Mouse (Mus musculus) midbrain, postnatal 0 days (tissue): ENCODE measurements around the gene Lamc1. TPM values are rescaled to one million over a fixed set of nuclear protein-coding genes. Genes with fewer than 3 reads are reported as not detected.

Experiments
- ATAC-seq: fragments of 200-750 bp; cut with Nextera tagmentation; 2 replicates; pipeline ENCODE4 v1.8.0; 2017; ENCODE audit warnings: moderate number of reproducible peaks, mild to moderate bottlenecking, moderate TSS enrichment, moderate library complexity; ENCODE audit not compliant: low FRiP score
- DNase-seq: peaks from one replicate; pipeline ENCODE4 v3.0.0-alpha.2; 2015; ENCODE audit warnings: low spot score
- H3K27ac ChIP-seq: fragments of 300-500 bp; sonication (generic); 2 replicates; pipeline ENCODE4 v1.5.1; 2014; ENCODE audit warnings: low read depth, mild to moderate bottlenecking, low read length, mixed read lengths
- H3K27me3 ChIP-seq: fragments of 300-500 bp; sonication (generic); 2 replicates; pipeline ENCODE4 v1.6.1; 2014; ENCODE audit warnings: low read length, control low read depth, mixed read lengths; ENCODE audit not compliant: insufficient read depth
- H3K36me3 ChIP-seq: fragments of 300-500 bp; sonication (generic); 2 replicates; pipeline ENCODE4 v1.6.1; 2014; ENCODE audit warnings: low read length, control low read depth, mixed read lengths; ENCODE audit not compliant: insufficient read depth
- H3K4me1 ChIP-seq: fragments of 300-500 bp; sonication (generic); 2 replicates; pipeline ENCODE4 v1.6.1; 2014; ENCODE audit warnings: mild to moderate bottlenecking, control low read depth, antibody characterized with exemption, low read length, mixed read lengths; ENCODE audit not compliant: insufficient read depth
- H3K4me2 ChIP-seq: fragments of 300-500 bp; sonication (generic); 2 replicates; pipeline ENCODE4 v1.6.1; 2014; ENCODE audit warnings: low read depth, mild to moderate bottlenecking, low read length, mixed read lengths; ENCODE audit not compliant: poor library complexity, severe bottlenecking
- H3K4me3 ChIP-seq: fragments of 300-500 bp; sonication (generic); 2 replicates; pipeline ENCODE4 v1.5.1; 2014; ENCODE audit warnings: low read depth, mild to moderate bottlenecking, low read length, moderate library complexity
- H3K9ac ChIP-seq: fragments of 300-500 bp; sonication (generic); replicated peaks from 2 replicates; pipeline ENCODE4 v1.6.1; 2014; ENCODE audit warnings: mild to moderate bottlenecking, low read length, moderate library complexity, mixed read lengths; ENCODE audit not compliant: poor library complexity, severe bottlenecking
- H3K9me3 ChIP-seq: fragments of 300-500 bp; sonication (generic); 2 replicates; pipeline ENCODE4 v1.6.1; 2016; ENCODE audit warnings: low read length, control low read depth
- CTCF ChIP-seq: IDR thresholded peaks from 2 replicates; pipeline ENCODE4 v1.5.1; 2016; ENCODE audit warnings: antibody characterized with exemption, mild to moderate bottlenecking
- WGBS: fragments of 180-500 bp; shearing (Covaris S2); extraction: QIAGEN DNeasy Blood & Tissue Kit; methylation state at CpG from one replicate; pipeline ENCODE4 v1.1.7; 2014; 5-methylcytosine and 5-hydroxymethylcytosine counted together
- polyA plus RNA-seq: library from polyadenylated mRNA; unstranded; fragments of >200 nt; fragmentation: Nextera tagmentation; extraction: Ambion mirVana; gene quantifications from 2 replicates; pipeline ENCODE4 v1.2.1, GENCODE M21; 2015
- total RNA-seq: library from RNA; depleted of rRNA; stranded (reverse); fragments of >200 nt; gene quantifications from 2 replicates; pipeline ENCODE4 v1.2.3, GENCODE M21; 2014

Gene Lamc1
- total and polyA plus RNA-seq, 2 experiments from 2014 or later = 11.5 to 40.6 TPM

GRCm38 (mm10) chr1:153327063-153327462 is 5.5 kb downstream of the Lamc1 start:
- no peak overlapping the region for H3K27ac ChIP-seq
- no peaks in the 10 kb centered on the region for H3K9me3 ChIP-seq
- DNase-seq (no peak), ATAC-seq (no peak)
- H3K36me3 ChIP-seq = no peaks in the 10 kb centered on the region; the same call in 1 of the 2 replicates
- H3K27me3 ChIP-seq = no peaks in the 10 kb centered on the region
- TF ChIP-seq CTCF = no peak
- no peak overlapping the region for H3K9ac ChIP-seq
- WGBS = 91% methylated on average over 4 of the region's 4 CpGs
- no peak overlapping the region for H3K4me3 ChIP-seq
- H3K4me2 ChIP-seq = no peak overlapping the region
- H3K4me1 ChIP-seq = peaks cover 5% of the 10 kb centered on the region; the same call in 1 of the 2 replicates

- DNase-seq (no peak), ATAC-seq (no peak)
- peaks cover 5% of the 10 kb centered on the region; the same call in 1 of the 2 replicates for H3K4me1 ChIP-seq
- no peak for TF ChIP-seq CTCF
- H3K36me3 ChIP-seq = no peaks in the 10 kb centered on the region; the same call in 1 of the 2 replicates
- no peak overlapping the region for H3K9ac ChIP-seq
- no peak overlapping the region for H3K4me2 ChIP-seq
- H3K9me3 ChIP-seq = no peaks in the 10 kb centered on the region
- H3K4me3 ChIP-seq = no peak overlapping the region
- H3K27me3 ChIP-seq = no peaks in the 10 kb centered on the region
- 81% methylated on average over 7 of the region's 7 CpGs for WGBS
- no peak overlapping the region for H3K27ac ChIP-seq
Measured at GRCm38 (mm10) chr1:153326226-153326625, 6.4 kb downstream of the Lamc1 start.

DNA sequence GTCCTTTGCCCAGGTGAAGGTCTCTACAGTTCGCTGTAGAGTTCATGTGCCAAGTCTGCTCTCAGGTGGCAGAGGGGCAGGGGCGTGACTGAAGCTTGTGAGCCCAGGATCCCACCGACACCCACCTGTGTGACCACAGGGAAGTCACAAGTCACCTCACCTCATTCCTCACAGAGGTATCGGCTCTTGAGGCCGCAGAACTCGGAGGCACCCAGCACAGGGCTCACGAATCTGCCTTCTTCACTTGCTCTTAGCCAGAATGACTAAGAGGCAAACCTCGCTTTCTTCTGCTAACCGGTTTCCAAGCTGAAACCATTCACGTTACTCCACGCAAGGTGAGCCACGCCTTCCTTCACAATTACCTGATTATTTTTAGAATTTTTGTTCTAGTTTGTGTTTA is 11.2 kb downstream of the Lamc1 start:
- no peaks in the 10 kb centered on the region for H3K9me3 ChIP-seq
- no peak overlapping the region for H3K4me2 ChIP-seq
- no peak overlapping the region for H3K4me3 ChIP-seq
- DNase-seq (no peak), ATAC-seq (no peak)
- H3K9ac ChIP-seq = no peak overlapping the region
- H3K36me3 ChIP-seq = no peaks in the 10 kb centered on the region; the same call in 1 of the 2 replicates
- H3K27me3 ChIP-seq = no peaks in the 10 kb centered on the region
- 90% methylated on average over 12 of the region's 12 CpGs for WGBS
- TF ChIP-seq CTCF = no peak
- H3K27ac ChIP-seq = no peak overlapping the region
- H3K4me1 ChIP-seq = no peaks in the 10 kb centered on the region

DNA sequence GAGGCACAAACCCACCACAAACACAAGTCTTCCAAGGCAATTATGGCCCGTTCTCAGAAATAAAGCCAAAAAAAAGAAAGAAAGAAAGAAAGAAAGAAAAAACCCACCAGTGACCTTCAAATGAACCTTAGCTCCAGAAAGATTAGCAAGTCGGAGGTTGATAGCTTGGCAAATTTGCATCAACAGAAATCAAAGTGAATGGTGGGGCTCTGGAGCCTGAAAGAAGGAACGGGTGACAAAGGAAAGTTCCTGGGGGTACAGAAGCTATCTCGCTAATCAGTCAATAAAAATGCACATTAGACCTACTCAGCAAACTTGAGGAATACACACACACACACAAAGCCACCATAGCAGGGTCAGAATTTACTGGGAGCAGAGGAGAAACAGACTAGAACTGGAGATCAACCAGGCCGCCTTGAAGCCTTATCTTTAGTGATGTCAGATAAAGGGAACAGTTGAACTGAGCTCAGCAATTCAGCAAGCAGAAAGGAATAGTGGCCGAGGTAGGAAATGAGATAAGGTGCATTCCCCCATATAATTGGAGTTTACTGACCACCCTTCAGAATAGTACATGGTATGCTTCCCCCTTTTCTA is 11.9 kb downstream of the Lamc1 start:
- ATAC-seq = no peak
- Histone ChIP-seq H3K4me1 (no peaks in the 10 kb centered on the region), H3K9ac (no peak overlapping the region), H3K27ac (no peak overlapping the region), H3K27me3 (no peaks in the 10 kb centered on the region), H3K9me3 (no peaks in the 10 kb centered on the region), H3K4me3 (no peak overlapping the region), H3K4me2 (no peak overlapping the region), H3K36me3 (no peaks in the 10 kb centered on the region)
- no peak for TF ChIP-seq CTCF
- no peak for DNase-seq
- 64% methylated on average over 6 of the region's 6 CpGs for WGBS

DNA sequence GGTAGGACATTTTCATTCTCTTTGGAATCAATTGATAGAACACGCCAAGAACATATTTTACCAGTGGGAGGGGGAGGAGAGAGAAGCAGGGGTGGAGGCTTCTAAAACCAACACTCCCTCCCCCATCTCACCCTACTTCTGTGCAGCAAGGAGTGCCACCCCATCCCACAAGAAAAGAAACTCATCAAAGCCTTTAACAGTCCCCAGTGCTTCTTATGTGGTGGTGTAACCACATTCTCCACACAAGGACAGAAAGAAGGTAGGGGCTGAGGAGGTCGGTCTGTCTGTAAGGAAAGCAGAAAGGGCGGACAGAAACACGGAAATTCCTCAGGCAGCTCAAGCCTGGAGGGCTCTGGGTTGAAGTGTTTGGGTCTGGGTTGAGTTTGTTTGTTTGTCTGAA is 12.5 kb downstream of the Lamc1 start:
- Histone ChIP-seq H3K9me3 (no peaks in the 10 kb centered on the region), H3K36me3 (no peaks in the 10 kb centered on the region), H3K4me1 (no peaks in the 10 kb centered on the region), H3K4me3 (no peak overlapping the region), H3K4me2 (no peak overlapping the region), H3K27ac (no peak overlapping the region), H3K27me3 (no peaks in the 10 kb centered on the region), H3K9ac (no peak overlapping the region)
- no peak for TF ChIP-seq CTCF
- DNase-seq = no peak
- 83% methylated on average over 4 of the region's 4 CpGs for WGBS
- no peak for ATAC-seq

- Histone ChIP-seq H3K9me3 (no peaks in the 10 kb centered on the region), H3K9ac (no peak overlapping the region), H3K4me3 (no peak overlapping the region), H3K36me3 (no peaks in the 10 kb centered on the region), H3K27me3 (no peaks in the 10 kb centered on the region), H3K4me2 (no peak overlapping the region), H3K27ac (no peak overlapping the region), H3K4me1 (no peaks in the 10 kb centered on the region)
- WGBS = 91% methylated on average over 1 of the region's 1 CpGs
- DNase-seq (no peak), ATAC-seq (no peak)
- no peak for TF ChIP-seq CTCF
Measured at GRCm38 (mm10) chr1:153318741-153319140, 13.8 kb downstream of the Lamc1 start.
